26 mouse cellular contexts compared by ENCODE assay signal in genomic region chr3:98221856-98222255, GRCm38 (mm10). TPM values are rescaled to one million over a fixed set of nuclear protein-coding genes. Genes with fewer than 3 reads are reported as not detected.
"Had no signal": no experiment of that assay in that cellular context is flagged by ENCODE, and none has a peak within 500 bp of the region (broad histone marks: within the 10 kb centered on the region; RNA-seq: fewer than 3 reads in every experiment).

Gene Reg4 (plus strand): TSS chr3:98222156.

- H3K36me3 ChIP-seq: lung, embryonic 15.5 days; midbrain, embryonic 13.5 days; midbrain, embryonic 15.5 days; neural tube, embryonic 13.5 days; neural tube, embryonic 15.5 days; stomach, embryonic 15.5 days had no signal

- H3K9ac ChIP-seq: liver, postnatal 0 days; lung, embryonic 15.5 days; midbrain, embryonic 13.5 days; midbrain, embryonic 15.5 days; neural tube, embryonic 13.5 days; neural tube, embryonic 15.5 days; stomach, embryonic 15.5 days had no signal

- H3K4me3 ChIP-seq: lung, embryonic 15.5 days; megakaryocyte, embryonic 14.5 days; midbrain, embryonic 13.5 days; midbrain, embryonic 15.5 days; neural tube, embryonic 13.5 days; neural tube, embryonic 15.5 days; stomach, embryonic 15.5 days had no signal

- H3K4me2 ChIP-seq: lung, embryonic 15.5 days; midbrain, embryonic 11.5 days; midbrain, embryonic 13.5 days; midbrain, embryonic 15.5 days; neural tube, embryonic 13.5 days; neural tube, embryonic 15.5 days; stomach, embryonic 15.5 days had no signal

- H3K27me3 ChIP-seq: lung, embryonic 15.5 days; midbrain, embryonic 13.5 days; midbrain, embryonic 15.5 days; neural tube, embryonic 13.5 days; neural tube, embryonic 15.5 days; stomach, embryonic 15.5 days had no signal

- ATAC-seq: liver, postnatal 0 days; lung, postnatal 0 days; midbrain, embryonic 13.5 days; midbrain, embryonic 15.5 days had no signal

- H3K27ac ChIP-seq: lung, embryonic 15.5 days; macrophage; midbrain, embryonic 13.5 days; midbrain, embryonic 15.5 days; neural tube, embryonic 13.5 days; neural tube, embryonic 15.5 days; stomach, embryonic 15.5 days; stomach, postnatal 0 days had no signal

- H3K9me3 ChIP-seq: lung, embryonic 15.5 days; midbrain, embryonic 13.5 days; midbrain, embryonic 15.5 days; neural tube, embryonic 13.5 days; neural tube, embryonic 15.5 days; stomach, embryonic 15.5 days had no signal

- DNase-seq: liver, postnatal 0 days; lung, adult 2 months; lung, postnatal 14 days; lung, postnatal 36 days; retina, postnatal 1 day; right cerebral cortex, adult 18-20 months; right cerebral cortex, postnatal 25 days; right cerebral cortex, postnatal 4 days; thymus, adult 2 months; thymus, postnatal 25 days; thymus, postnatal 4 days had no signal

RNA-seq across cellular contexts. Expression of gene Reg4, which starts in this region (rescaled TPM):
- polyA plus RNA-seq: liver, postnatal 0 days; lung, adult 2 months; lung, embryonic 15.5 days; lung, postnatal 0 days; macrophage; midbrain, embryonic 11.5 days; midbrain, embryonic 13.5 days; midbrain, embryonic 15.5 days; midbrain, postnatal 0 days; neural tube, embryonic 11.5 days; neural tube, embryonic 13.5 days; neural tube, embryonic 15.5 days; spleen, adult 2 months; stomach, postnatal 0 days; urinary bladder, adult 2 months had no signal
